Comparison of ENCODE assay signal across 11 mouse cellular contexts in genomic region chr6:121039286-121039685, GRCm38 (mm10).
DNase-seq lines count a peak whose midpoint lies in the region; ATAC-seq and TF ChIP-seq lines count a peak whose summit lies in the region.
"Had no signal": no experiment of that assay in that cellular context is flagged by ENCODE, and none has a peak within 500 bp of the region (broad histone marks: within the 10 kb centered on the region; RNA-seq: fewer than 3 reads in every experiment).

No protein-coding gene starts in this region.

- H3K9ac ChIP-seq in embryonic facial prominence, embryonic 14.5 days (ENCODE audit: low read depth, low read length), result no peak overlapping the region
- no peak overlapping the region for H3K9ac ChIP-seq in heart, embryonic 11.5 days (ENCODE audit: low read depth, low read length)
- H3K9ac ChIP-seq: kidney, embryonic 15.5 days; liver, embryonic 14.5 days had no signal

- peak; percentile 48 for DNase-seq in embryonic facial prominence, embryonic 14.5 days (ENCODE audit: low spot score)
- DNase-seq in embryonic facial prominence, embryonic 10.5 days (ENCODE audit: low spot score), result no peak
- peak; percentile 83 for DNase-seq in brain, embryonic 14.5 days (ENCODE audit: low read depth)
- peak; percentile 38 to 44 for DNase-seq in frontal cortex, postnatal 14 days (ENCODE audit: low spot score in 2 of 2)
- no peak for DNase-seq in kidney, adult 11 months
- no peak for DNase-seq in heart, postnatal 10 days

- H3K27ac ChIP-seq in embryonic facial prominence, embryonic 14.5 days (replicated peaks; ENCODE audit: low read depth, low read length), result no peak overlapping the region
- no peak overlapping the region for H3K27ac ChIP-seq in embryonic facial prominence, embryonic 10.5 days (replicated peaks)
- H3K27ac ChIP-seq in olfactory bulb, adult 2 months (ENCODE audit: insufficient read depth, low read depth, low read length), result peak overlapping the region; percentile 75
- no peak overlapping the region for H3K27ac ChIP-seq in heart, embryonic 11.5 days (ENCODE audit: low read depth, low read length)
- H3K27ac ChIP-seq: kidney, embryonic 15.5 days; liver, embryonic 14.5 days had no signal

- H3K4me1 ChIP-seq in embryonic facial prominence, embryonic 14.5 days (ENCODE audit: control insufficient read depth, insufficient read depth, low read length), result peaks cover 9% of the 10 kb centered on the region; the same call in 1 of the 2 replicates
- H3K4me1 ChIP-seq in embryonic facial prominence, embryonic 10.5 days, result peaks cover 17% of the 10 kb centered on the region
- H3K4me1 ChIP-seq in olfactory bulb, adult 2 months (ENCODE audit: control insufficient read depth, insufficient read depth, low read length), result peaks cover 35% of the 10 kb centered on the region
- H3K4me1 ChIP-seq in heart, embryonic 11.5 days (ENCODE audit: control insufficient read depth, insufficient read depth, low read length), result peaks cover 9% of the 10 kb centered on the region; the same call in 1 of the 2 replicates

- intact Hi-C loops in heart, postnatal 10 days (cut with DNase I), result no loop called here

- WGBS in embryonic facial prominence, embryonic 14.5 days, result 76% methylated on average over 9 of the region's 9 CpGs
- WGBS in embryonic facial prominence, embryonic 10.5 days, result 88% methylated on average over 9 of the region's 9 CpGs
- WGBS in olfactory bulb, adult 2 months, result 24% methylated on average over 9 of the region's 9 CpGs
- WGBS in heart, embryonic 11.5 days (ENCODE audit: insufficient replicate concordance), result 75% methylated on average over 9 of the region's 9 CpGs

- no peak for TF ChIP-seq POLR2A in brain, embryonic 14.5 days (IDR thresholded peaks at IDR 0.05; ENCODE audit: borderline replicate concordance, extremely low read depth, insufficient read depth, insufficient read length, poor library complexity, severe bottlenecking)
- no peak for TF ChIP-seq POLR2A in olfactory bulb, adult 2 months (IDR thresholded peaks at IDR 0.05; ENCODE audit: insufficient read depth, low read depth, low read length)

- H3K36me3 ChIP-seq in embryonic facial prominence, embryonic 14.5 days (ENCODE audit: control insufficient read depth, insufficient read depth, low read length), result peaks cover 43% of the 10 kb centered on the region
- peaks cover 77% of the 10 kb centered on the region for H3K36me3 ChIP-seq in embryonic facial prominence, embryonic 10.5 days (replicated peaks)
- peaks cover 12% of the 10 kb centered on the region; the same call in 1 of the 2 replicates for H3K36me3 ChIP-seq in heart, embryonic 11.5 days (ENCODE audit: control insufficient read depth, insufficient read depth, low read length)

- no peaks in the 10 kb centered on the region for H3K9me3 ChIP-seq in embryonic facial prominence, embryonic 14.5 days (ENCODE audit: control insufficient read depth, low read length)
- H3K9me3 ChIP-seq in embryonic facial prominence, embryonic 10.5 days, result no peaks in the 10 kb centered on the region
- H3K9me3 ChIP-seq in heart, embryonic 11.5 days (replicated peaks; ENCODE audit: control insufficient read depth, low read length), result no peaks in the 10 kb centered on the region
- H3K9me3 ChIP-seq: kidney, embryonic 15.5 days had no signal

- no peak overlapping the region for H3K4me2 ChIP-seq in embryonic facial prominence, embryonic 14.5 days (ENCODE audit: low read depth, low read length)
- no peak overlapping the region for H3K4me2 ChIP-seq in heart, embryonic 11.5 days
- H3K4me2 ChIP-seq: kidney, embryonic 15.5 days had no signal

- TF ChIP-seq CTCF in brain, embryonic 14.5 days (IDR thresholded peaks at IDR 0.05; ENCODE audit: borderline replicate concordance, extremely low read depth, insufficient read depth, insufficient read length), result no peak
- TF ChIP-seq CTCF in olfactory bulb, adult 2 months (IDR thresholded peaks at IDR 0.05; ENCODE audit: insufficient read depth, low read depth, low read length), result no peak

- no peak for ATAC-seq in embryonic facial prominence, embryonic 14.5 days (ENCODE audit: low read depth)
- ATAC-seq in heart, embryonic 11.5 days (replicated peaks; ENCODE audit: insufficient number of reproducible peaks, low FRiP score, low TSS enrichment), result no peak

- no peaks in the 10 kb centered on the region for H3K27me3 ChIP-seq in embryonic facial prominence, embryonic 14.5 days (replicated peaks; ENCODE audit: control insufficient read depth, insufficient read depth, low read length)
- no peaks in the 10 kb centered on the region for H3K27me3 ChIP-seq in embryonic facial prominence, embryonic 10.5 days (replicated peaks; ENCODE audit: low read depth, poor library complexity, severe bottlenecking)
- H3K27me3 ChIP-seq in heart, embryonic 11.5 days (ENCODE audit: control insufficient read depth, insufficient read depth, low read length), result no peaks in the 10 kb centered on the region
- H3K27me3 ChIP-seq: kidney, embryonic 15.5 days had no signal

- no peak overlapping the region for H3K4me3 ChIP-seq in embryonic facial prominence, embryonic 14.5 days (ENCODE audit: low read depth, low read length)
- H3K4me3 ChIP-seq in embryonic facial prominence, embryonic 10.5 days, result no peak overlapping the region
- no peak overlapping the region for H3K4me3 ChIP-seq in olfactory bulb, adult 2 months (ENCODE audit: insufficient read depth, low read depth, low read length)
- H3K4me3 ChIP-seq in heart, embryonic 11.5 days (ENCODE audit: low read depth, low read length), result no peak overlapping the region
- H3K4me3 ChIP-seq: erythroblast, embryonic 14.5 days; kidney, embryonic 15.5 days had no signal

Comparison
In these comparisons a context has a peak if more than half of its experiments do, and no peak if none do; other contexts are left out.
1. DNase-seq: peak in embryonic facial prominence, embryonic 14.5 days (single experiment), brain, embryonic 14.5 days (single experiment) and frontal cortex, postnatal 14 days (2 of 2); none in embryonic facial prominence, embryonic 10.5 days (single experiment), kidney, adult 11 months (single experiment) and heart, postnatal 10 days (0 of 2).